Mouse (Mus musculus) spleen, adult 2 months (tissue): Measurements from ENCODE around the gene Snx33. TPM values are rescaled to one million over a fixed set of nuclear protein-coding genes. Genes with fewer than 3 reads are reported as not detected.
A peak's percentile ranks its signal among the peaks of the same experiment; 100 is the strongest.
"Not testable (repeated sequence)": the region's sequence is repeated elsewhere in the genome, so short reads cannot be mapped to it uniquely, and the experiment has no call there.

Experiments
- DNase-seq, 2 experiments: peaks; one replicate each; pipeline versions ENCODE4 v3.0.0 to v3.0.0-alpha.2; 2012 to 2021; ENCODE audit warnings: low spot score in 2 of 2, low read depth in 1 of 2
- H3K27ac ChIP-seq: fragments of 200-500 bp; 2 replicates; pipeline ENCODE4 v1.5.1; 2012; ENCODE audit warnings: low read length, inconsistent platforms; ENCODE audit not compliant: insufficient read depth
- H3K27me3 ChIP-seq: fragments of 200-500 bp; 2 replicates; pipeline ENCODE4 v1.6.1; 2012; ENCODE audit warnings: mild to moderate bottlenecking, moderate library complexity, low read length, inconsistent platforms; ENCODE audit not compliant: control insufficient read depth, insufficient read depth
- H3K36me3 ChIP-seq: fragments of 200-500 bp; 2 replicates; pipeline ENCODE4 v1.6.1; 2012; ENCODE audit warnings: mild to moderate bottlenecking, low read length, inconsistent platforms; ENCODE audit not compliant: control insufficient read depth, insufficient read depth
- H3K4me1 ChIP-seq: fragments of 200-500 bp; 2 replicates; pipeline ENCODE4 v1.6.1; 2011; ENCODE audit warnings: inconsistent platforms; ENCODE audit not compliant: control insufficient read depth, insufficient read depth, insufficient read length
- H3K4me3 ChIP-seq: fragments of 200-500 bp; 2 replicates; pipeline ENCODE4 v1.5.1; 2011; ENCODE audit warnings: mild to moderate bottlenecking, inconsistent platforms; ENCODE audit not compliant: insufficient read depth, insufficient read length; ENCODE audit errors: extremely low read depth
- CTCF ChIP-seq: fragments of 200-500 bp; IDR thresholded peaks from 2 replicates; pipeline ENCODE4 v1.5.1; 2011; ENCODE audit warnings: mild to moderate bottlenecking, inconsistent platforms; ENCODE audit not compliant: insufficient read depth, insufficient read length, insufficient replicate concordance; ENCODE audit errors: extremely low read depth
- POLR2A ChIP-seq: fragments of 200-500 bp; IDR thresholded peaks from 2 replicates; pipeline ENCODE4 v1.6.1; 2011; ENCODE audit warnings: low read depth, low read length, inconsistent platforms
- WGBS: fragments of 180-500 bp; shearing (Covaris S2); methylation state at CpG from one replicate; pipeline ENCODE4 v1.1.7; 2018; 5-methylcytosine and 5-hydroxymethylcytosine counted together
- polyA plus RNA-seq: library from polyadenylated mRNA; depleted of rRNA; stranded (reverse); fragments of >200 nt; gene quantifications from 2 replicates; pipeline ENCODE4 v1.2.3, GENCODE M21; 2012

Gene Snx33
- polyA plus RNA-seq, 1 experiment, result 9.0 TPM

DNA sequence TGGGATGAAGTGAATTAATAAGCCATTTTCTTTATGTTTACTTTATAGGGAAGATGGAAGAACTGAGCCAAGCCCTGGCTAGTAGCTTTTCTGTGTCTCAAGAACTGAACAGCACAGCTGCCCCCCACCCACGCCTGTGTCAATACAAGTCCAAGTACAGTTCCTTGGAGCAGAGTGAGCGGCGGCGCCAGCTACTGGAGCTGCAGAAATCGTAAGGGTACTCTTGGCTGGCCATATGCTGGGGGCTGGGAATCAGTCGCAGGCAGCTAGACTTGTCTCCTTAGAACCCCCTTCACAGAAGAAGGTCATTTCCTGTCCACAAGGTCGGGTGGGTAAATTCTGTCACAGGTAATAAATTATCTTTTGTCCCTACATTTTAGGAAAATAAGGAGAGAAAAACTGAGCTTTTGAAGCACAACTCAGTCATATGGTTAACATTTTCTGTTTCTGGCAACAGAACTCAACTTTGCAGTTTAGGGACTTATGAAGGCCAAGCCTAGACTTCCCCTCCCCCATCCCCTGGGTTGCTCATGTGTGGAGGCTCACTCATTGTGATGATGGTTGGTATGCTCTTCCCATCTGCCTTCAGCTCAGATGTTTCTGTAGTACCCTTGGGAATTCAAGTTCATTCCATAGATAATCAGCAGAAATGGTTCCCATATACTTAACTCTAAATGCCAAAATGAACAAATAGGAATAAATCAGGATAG, 28.9 kb upstream of the Snx33 start:
- H3K4me3 ChIP-seq, result no peak overlapping the region
- no peaks in the 10 kb centered on the region for H3K4me1 ChIP-seq
- DNase-seq, result no peak
- H3K27me3 ChIP-seq, result no peaks in the 10 kb centered on the region
- no peak for TF ChIP-seq CTCF
- TF ChIP-seq POLR2A, result no peak
- peaks cover 5% of the 10 kb centered on the region; the same call in 1 of the 2 replicates for H3K36me3 ChIP-seq
- 84% methylated on average over 7 of the region's 7 CpGs for whole genome bisulfite sequencing
- no peak overlapping the region for H3K27ac ChIP-seq

DNA sequence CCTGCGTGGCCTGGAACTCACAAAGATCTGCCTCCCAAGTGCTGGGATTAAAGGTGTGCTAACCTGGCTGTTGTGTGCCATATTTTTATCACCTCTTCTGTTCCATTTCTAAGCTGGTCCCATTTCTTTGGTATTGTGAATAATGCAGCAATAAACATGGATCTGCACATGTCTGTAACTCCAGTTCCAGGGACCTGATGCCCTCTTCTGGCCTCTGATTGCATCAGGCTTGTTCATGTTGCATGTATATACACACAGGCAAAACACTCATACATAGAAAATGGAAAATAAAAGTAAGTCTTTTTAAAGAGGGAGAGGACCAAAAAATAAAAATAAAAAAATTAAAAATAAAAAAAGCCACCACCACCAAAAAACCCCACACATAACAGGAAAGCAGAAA, 25.4 kb upstream of the Snx33 start:
- no peaks in the 10 kb centered on the region; the same call in 1 of the 2 replicates for H3K4me1 ChIP-seq
- TF ChIP-seq POLR2A (no peak), CTCF (no peak)

DNA sequence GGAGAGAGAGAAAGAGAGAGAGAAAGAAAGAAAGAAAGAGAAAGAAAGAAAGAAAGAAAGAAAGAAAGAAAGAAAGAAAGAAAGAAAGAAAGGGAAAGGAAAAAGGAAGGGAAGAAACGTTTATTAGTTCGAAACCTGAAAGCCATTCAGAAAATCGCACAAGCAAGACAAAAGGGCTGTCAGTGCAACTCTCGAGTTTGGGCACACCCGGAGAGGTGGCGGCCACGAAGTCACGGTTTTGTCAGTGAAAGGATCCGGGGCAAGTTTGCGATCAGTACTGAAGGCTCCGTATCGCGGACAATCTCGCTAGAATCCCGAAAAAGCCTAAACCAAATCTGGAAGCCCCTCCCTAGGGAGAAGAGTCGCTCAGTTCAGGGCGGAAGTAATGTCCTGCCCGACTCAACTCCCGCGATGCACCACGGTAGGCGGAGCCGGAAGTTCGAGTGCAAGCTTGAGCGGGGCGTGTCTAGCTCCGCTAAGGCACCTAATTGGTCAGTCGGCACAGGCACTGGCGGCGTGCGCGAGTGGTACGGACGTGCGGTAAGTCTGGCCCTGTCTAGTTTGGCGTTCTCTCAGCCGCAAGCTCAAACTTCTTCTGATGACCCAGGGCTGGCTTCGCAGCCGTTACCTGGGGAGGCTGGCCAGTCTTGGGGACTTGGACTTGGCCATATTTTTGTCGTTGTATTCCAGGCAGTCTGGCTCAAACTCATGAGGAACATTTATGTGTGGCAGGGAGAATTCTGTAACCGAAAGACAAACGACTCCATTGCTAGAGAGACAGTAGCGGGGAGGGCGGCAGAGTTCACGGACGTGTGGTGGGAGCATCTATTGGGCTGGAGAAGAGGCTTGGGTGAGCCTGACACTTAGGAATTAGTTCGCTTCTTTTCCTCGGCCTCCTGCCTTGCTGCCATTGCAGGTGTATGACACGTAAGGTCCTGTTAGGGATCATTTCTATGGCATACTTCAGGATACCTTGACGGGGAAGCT, 22.5 kb upstream of the Snx33 start, which contains the start of gene Snupn:
TSS of gene Snupn (plus strand) at position 465 of the 987 bp plus-strand sequence.
- Histone ChIP-seq H3K4me3 (peak within 1 kb of the TSS; percentile 82), H3K27me3 (no peaks in the 10 kb centered on the region), H3K4me1 (no peaks in the 10 kb centered on the region; the same call in 1 of the 2 replicates), H3K27ac (peak within 1 kb of the TSS; percentile 82), H3K36me3 (no peaks in the 10 kb centered on the region)
- peak; percentile 95 to 97 for DNase-seq
- TF ChIP-seq POLR2A (peak; percentile 85), CTCF (no peak)
- WGBS, result 1% methylated on average over 50 of the region's 50 CpGs

More for the DNA sequence above, 25.4 kb upstream of the Snx33 start:
- WGBS, result 100% methylated on average over 1 of the region's 1 CpGs
- Histone ChIP-seq H3K27me3 (no peaks in the 10 kb centered on the region), H3K36me3 (peaks cover 3% of the 10 kb centered on the region; the same call in 1 of the 2 replicates), H3K27ac (no peak overlapping the region), H3K4me3 (no peak overlapping the region)
- DNase-seq, result no peak

DNA sequence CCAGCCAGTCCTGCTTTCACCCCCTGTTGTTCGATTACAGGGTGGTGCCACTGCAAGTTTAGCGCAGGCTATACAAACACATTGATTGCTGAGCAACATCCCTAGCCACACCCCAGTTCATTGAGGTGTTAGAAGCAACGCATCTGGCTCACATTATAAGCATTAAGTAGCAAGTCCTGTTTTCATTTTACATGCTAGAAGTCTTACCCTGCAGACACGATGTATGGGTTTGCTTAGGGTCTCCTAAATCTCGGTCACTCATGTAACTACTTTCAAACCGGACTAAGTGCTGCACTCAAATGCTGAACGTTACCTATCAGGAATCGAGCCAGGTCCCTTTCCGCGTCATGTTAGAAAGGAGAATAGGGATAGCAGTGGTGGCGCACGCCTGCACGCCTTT, 21.6 kb upstream of the Snx33 start:
- 18% methylated on average over 13 of the region's 13 CpGs for WGBS
- no peak overlapping the region for H3K27ac ChIP-seq
- no peaks in the 10 kb centered on the region for H3K27me3 ChIP-seq
- no peak for DNase-seq
- H3K4me1 ChIP-seq, result no peaks in the 10 kb centered on the region; the same call in 1 of the 2 replicates
- TF ChIP-seq POLR2A (no peak), CTCF (no peak)
- H3K4me3 ChIP-seq, result no peak overlapping the region
- H3K36me3 ChIP-seq, result no peaks in the 10 kb centered on the region

DNA sequence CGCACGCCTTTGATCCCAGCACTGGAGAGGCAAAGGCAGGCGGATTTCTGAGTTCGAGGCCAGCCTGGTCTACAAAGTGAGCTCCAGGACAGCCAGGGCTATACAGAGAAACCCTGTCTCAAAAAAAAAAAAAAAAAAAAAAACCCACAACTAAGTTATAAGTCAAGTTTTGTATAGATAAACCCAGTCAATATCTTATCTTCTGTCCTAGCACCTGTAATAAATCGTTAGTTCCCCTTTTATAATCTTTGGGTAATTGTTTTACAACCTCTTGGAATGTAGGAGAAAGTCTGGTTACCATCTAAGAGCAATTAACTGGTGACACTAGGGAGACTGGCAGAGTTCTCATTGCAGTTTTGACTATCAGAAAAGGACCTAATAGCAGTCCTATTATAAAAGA, 20.5 kb upstream of the Snx33 start:
- 65% methylated on average over 5 of the region's 5 CpGs for WGBS
- H3K4me1 ChIP-seq, H3K36me3 ChIP-seq, DNase-seq, H3K27ac ChIP-seq, H3K27me3 ChIP-seq, H3K4me3 ChIP-seq: not testable (repeated sequence)

DNA sequence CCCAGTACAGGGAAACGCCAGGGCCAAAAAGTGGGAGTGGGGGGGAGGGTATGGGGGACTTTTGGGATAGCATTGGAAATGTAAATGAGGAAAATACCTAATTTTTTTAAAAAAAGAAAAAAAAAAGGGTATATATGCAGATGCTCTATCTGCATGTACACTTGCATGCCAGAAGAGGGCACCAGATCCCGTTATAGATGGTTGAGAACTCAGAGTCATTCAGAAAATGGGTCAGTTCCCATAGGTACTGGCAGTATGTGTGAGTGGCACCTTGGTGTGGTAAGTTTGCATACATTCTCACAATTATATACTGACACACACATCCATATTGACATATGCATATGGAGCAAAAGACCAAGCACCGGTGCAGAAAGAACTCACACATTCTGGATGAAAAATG, 19.3 kb upstream of the Snx33 start:
- H3K4me1 ChIP-seq, H3K36me3 ChIP-seq, H3K4me3 ChIP-seq, H3K27ac ChIP-seq, H3K27me3 ChIP-seq: not testable (repeated sequence)
- TF ChIP-seq CTCF, result peak; percentile 12; the same call in 1 of the 2 replicates
- DNase-seq, result peak; percentile 48 to 55
- WGBS, result 29% methylated on average over 3 of the region's 3 CpGs
